Mouse (Mus musculus) spleen, adult 10 weeks (tissue): ENCODE data around the gene Gm14434. TPM values are rescaled to one million over a fixed set of nuclear protein-coding genes. Genes with fewer than 3 reads are reported as not detected.

Experiments
- polyA plus RNA-seq: library from polyadenylated mRNA; stranded (reverse); fragments of 350-450 nt; fragmentation: Illumina TruSeq; extraction: RNeasy Lipid Tissue Mini Kit (QIAGEN cat#74804); gene quantifications from one replicate; pipeline ENCODE4 v1.2.3, GENCODE M21; 2015; ENCODE audit warnings: low replicate concordance; ENCODE audit not compliant: insufficient read depth

Gm14434 gene
- 1.8 TPM for polyA plus RNA-seq

DNA sequence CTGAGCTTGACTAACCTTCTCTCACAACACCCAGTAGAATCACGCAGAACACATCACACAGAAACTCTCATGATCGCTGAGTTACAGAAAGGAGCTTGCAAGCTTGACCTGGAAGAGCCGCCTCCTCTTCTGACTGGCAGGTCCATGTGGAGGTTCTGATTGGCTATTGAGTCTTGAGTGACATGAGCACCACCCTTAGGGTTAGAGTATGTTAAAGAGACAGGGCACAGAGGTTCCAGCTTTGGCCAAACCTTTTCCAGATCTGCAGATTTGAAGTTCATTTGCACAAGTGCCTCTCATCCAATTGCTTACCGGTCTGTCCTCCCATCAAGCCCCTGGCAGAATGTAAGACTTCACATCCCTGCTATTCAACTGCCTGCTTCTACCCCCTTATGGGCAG, at the start of gene Gm14434:
Gm14434 (minus strand) TSS at position 101 of the 400 bp plus-strand sequence.

DNA sequence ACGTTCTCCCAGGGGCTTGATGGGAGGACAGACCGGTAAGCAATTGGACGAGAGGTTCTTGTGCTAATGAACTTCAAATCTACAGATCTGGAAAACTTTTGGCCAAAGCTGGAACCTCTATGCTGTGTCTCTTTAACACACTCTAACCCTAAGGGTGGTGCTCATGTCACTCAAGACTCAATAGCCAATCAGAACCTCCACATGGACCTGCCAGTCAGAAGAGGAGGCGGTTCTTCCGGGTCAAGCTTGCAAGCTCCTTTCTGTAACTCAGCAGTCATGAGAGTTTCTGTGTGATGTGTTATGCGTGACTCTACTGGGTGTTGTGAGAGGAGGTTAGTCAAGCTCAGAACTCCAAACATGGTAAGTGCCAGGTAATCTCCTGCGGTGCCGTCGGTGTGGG, 34.2 kb upstream of the Gm14434 start, which contains the start of gene Zfp967:
Zfp967 (plus strand) TSS at position 301 of the 400 bp plus-strand sequence.

DNA sequence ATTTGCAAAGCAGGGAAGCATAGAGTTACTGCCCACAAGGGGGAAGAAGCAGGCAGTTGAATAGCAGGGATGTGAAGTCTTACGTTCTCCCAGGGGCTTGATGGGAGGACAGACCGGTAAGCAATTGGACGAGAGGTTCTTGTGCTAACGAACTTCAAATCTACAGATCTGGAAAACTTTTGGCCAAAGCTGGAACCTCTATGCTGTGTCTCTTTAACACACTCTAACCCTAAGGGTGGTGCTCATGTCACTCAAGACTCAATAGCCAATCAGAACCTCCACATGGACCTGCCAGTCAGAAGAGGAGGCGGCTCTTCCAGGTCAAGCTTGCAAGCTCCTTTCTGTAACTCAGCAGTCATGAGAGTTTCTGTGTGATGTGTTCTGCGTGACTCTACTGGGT, 63.3 kb downstream of the Gm14434 start, which contains the start of gene Gm14435:
Gm14435 (plus strand) TSS at position 301 of the 400 bp plus-strand sequence.

Other genes starting within 250 kb of the Gm14434 start
- gene Gm11009, start 167.3 kb downstream of the Gm14434 start, polyA plus RNA-seq = not detected
- 5.1 TPM for gene Gm14435, start 63.2 kb downstream of the Gm14434 start, polyA plus RNA-seq
- gene Zfp967, start 34.3 kb upstream of the Gm14434 start, polyA plus RNA-seq = not detected
- gene Gm14308, start 149.6 kb upstream of the Gm14434 start, polyA plus RNA-seq = 6.7 TPM
- 35.0 TPM for gene Zfp973, start 183.7 kb upstream of the Gm14434 start, polyA plus RNA-seq
- gene Gm14305, start 221.5 kb upstream of the Gm14434 start, polyA plus RNA-seq = 26.7 TPM